Mouse (Mus musculus): Measurements from ENCODE around the gene Plbd1. TPM values are rescaled to one million over a fixed set of nuclear protein-coding genes. Genes with fewer than 3 reads are reported as not detected.

Gene Plbd1
- polyA plus RNA-seq (2017; shearing (Covaris generic)): 1 to 10 TPM; 1.2 to 1.4 TPM

DNA sequence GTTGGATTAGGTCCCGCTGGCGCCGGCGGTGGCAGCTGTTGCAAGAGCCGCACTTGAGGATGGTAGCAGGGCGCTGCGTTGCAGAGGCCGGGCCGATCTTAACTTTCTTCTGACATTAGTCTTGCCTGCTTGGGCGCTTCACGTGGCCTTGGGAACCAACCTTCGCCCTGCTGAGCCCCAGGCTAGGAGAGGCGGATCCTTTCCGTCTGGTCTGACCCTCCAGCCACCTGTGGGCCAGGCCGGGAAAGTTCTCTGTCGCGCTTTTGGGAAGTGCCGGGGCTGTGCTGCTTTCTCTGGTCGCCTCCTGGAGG, at the start of gene Plbd1:
TSS of gene Plbd1 (minus strand) at position 223 of the 311 bp plus-strand sequence.
- no peak for ATAC-seq

DNA sequence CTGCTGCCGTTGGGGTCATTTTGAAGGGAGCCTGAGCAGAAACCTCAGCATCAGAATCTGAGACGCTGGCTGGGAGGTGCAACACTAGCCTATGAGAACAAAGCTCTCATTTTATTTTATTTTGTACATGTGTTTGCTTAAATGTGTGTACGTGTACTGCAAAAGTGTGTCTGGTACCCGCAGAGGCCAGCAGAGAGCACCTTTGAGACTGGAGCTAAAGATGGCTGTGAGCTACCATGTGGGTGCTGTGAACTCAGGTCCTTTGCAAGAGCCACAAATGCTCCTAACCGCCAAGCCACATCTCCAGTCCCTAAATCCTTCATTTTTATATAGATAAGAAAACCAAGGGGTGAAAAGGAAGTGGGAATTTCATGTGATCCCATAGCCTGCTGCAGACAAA, 48.7 kb upstream of the Plbd1 start:
- no peak for ATAC-seq

DNA sequence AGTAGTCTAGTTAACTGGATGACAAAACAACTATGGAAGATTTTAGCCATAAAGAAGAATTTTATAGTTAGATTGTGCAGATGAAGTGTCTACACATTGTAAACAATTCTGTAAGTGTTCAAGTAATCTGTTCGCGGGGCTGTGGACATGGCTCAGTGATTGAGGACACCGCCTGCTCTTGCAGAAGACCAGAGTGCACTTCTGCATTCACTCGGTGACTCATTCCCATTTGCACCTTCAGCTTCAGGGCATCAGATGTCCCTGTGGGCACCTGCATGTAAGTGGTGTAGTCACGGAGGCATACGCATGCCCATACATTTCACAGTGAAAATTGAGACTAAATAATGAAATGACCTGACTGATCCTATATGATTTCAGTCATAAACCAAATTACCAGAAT, 46.9 kb upstream of the Plbd1 start:
- ATAC-seq: no peak

DNA sequence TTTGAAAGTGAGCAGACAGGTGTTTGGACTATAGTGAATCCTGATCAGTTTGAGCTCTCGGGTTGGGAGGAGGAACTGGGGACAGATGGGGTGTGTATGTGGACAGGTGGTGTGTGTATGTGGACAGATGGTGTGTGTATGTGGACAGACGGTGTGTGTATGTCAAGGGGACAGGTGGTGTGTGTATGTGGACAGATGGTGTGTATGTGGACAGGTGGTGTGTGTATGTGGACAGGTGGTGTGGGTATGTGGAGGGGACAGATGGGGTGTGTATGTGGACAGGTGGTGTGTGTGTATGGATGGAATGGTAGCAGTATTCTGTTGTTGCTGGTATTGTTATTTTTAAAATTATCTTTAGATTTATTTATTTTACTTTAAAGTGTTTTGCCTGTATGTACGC, 40.1 kb upstream of the Plbd1 start:
- ATAC-seq: no peak

DNA sequence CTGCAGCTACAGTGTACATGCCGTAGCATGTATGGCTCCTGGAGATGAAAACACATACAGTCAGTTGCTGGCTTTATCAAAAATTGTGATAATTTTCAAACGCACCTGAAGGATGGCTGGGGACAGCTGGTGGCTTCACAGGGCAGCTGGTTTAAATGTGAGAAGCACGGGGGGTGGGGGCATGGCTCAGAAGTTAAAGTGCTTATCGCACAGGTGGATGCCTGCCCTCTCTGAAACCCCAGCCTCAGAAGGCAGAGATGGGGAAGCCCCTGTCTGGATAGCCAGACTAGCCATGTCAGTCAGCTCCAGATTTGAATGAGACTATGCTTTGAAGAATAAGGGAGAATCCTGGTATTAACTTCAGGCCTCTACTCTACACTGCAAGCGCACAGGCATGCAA, 39.5 kb upstream of the Plbd1 start:
- no peak for ATAC-seq

DNA sequence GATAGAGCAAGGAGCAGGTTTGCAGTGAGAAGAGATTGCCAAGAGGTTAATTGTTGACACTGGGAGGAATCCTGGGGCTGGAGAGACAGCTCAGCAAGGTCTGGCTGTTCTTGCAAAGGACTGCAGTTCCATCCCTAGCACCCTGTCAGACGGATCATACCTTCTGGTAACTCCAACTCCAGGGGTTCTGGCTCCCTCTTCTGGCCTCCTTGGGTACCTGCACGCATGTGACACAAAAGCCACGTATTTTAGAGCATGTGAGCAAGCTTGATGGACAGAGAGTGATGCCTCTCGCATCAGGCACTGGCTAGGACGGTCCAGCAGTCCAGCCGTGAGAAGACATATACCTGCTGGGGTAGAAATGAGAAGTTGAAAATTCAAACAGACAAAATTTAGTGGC, 29.6 kb upstream of the Plbd1 start:
- ATAC-seq: no peak

DNA sequence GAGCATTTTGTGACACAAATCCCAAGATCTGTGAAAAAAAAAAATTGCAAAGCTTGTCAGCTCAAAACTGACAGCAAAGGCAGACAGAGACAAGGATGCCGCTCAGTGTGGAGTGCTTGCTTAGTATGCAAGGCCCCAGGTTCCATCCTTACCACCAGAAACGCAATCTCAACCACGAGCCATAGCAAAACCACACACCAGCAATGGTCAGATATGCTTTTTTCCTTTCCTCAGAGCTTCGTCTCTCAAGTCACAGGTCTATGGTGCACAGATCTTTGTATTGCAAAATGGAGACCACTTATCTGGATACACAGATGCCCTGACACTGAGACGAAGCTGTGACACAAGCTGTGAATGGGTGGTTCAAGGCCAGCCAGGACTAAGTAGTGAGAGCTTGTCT, 28.8 kb upstream of the Plbd1 start:
- ATAC-seq: peak; percentile 16

DNA sequence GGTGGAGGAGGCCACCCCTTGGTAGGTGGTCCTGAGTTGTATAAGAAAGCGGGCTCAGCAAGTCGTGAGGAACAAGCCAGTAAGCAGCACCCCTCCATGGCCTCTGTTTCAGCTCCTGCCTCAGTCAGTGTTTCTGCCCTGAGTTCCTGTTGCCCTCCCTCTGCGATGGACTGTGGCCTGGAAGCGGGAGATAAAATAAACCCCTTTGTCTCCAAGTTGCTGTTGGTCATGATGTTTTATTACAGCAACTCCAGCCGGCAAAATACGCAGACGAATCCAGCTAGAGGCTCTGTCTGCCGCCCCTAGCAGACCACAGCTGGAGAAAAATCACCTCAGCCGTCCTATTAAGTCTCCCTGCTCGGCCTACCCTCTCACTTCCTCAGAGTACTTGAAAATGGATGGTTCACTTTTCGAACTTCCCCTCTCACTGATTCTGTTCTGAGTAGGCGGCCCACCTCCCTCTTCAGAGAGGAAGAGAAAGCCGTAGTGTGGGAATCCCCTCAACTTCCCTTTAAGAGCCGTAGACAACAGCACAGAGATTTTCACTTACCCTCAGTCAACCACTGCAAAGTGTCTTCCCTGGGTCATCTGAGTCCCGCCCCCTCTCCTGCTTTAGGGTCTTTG, 28.2 kb upstream of the Plbd1 start:
- ATAC-seq: peak; percentile 98

DNA sequence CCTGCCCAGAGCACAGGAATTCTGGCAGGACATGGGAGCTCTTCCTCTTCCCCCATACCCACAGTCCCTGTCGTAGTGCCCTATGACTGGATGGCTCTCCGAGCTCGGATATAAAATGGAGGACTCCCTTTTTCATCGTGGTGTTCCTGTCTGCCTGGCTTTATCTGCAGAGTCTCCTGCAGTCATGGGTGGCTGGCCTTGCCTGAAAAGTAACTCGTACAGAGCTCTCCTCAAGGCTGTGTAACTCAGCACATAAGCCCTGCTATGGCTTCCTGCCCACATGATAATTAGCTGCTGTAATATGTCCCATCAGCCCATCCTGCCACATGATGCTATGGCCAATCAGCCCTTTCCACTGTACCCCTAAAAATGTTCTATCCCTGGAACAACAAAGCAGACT, 23.7 kb upstream of the Plbd1 start:
- no peak for ATAC-seq

DNA sequence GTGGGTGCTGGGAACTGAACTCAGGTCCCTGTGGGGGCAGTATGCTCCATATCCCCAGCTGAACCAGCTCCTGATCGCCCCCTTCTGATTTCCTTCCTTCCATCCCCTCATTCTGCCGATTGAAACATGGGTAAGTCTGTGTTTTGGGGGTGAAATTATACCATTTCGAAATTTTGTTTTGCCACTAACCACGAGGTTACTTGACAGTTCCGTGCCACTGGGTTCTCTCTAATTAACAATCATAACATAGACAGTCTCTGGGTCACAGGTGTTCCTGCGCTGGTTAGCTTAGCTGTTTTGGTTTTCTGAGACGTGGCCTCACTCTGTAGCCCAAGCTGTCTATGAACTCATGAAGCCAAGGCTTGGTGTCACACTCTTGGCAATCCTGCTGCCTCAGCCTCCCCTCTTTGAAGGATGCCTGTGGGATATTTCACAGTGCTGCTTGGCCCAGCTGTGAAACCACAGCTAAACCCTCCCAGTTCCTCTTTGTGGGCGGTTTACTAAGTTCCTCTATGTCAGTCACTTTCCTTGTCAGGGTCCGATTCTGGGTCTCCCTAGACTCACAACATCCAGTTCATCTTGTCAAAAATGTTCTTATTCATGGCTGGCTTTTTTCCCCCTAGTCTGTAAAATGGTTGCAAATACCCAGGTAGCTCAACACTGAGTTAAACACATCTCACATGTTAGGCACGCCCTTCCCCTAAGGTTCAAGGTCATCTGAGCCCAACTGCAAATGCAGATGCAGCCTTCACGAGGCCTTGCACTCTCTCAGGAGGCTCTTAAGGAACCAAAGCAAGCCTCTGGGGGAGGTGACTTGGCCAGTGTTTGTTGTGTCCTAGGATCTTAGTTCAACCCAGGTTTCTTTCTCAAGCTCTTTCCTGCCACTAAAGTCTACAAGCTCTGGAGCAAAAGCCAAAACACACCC, 21.9 kb upstream of the Plbd1 start:
- ATAC-seq: no peak

DNA sequence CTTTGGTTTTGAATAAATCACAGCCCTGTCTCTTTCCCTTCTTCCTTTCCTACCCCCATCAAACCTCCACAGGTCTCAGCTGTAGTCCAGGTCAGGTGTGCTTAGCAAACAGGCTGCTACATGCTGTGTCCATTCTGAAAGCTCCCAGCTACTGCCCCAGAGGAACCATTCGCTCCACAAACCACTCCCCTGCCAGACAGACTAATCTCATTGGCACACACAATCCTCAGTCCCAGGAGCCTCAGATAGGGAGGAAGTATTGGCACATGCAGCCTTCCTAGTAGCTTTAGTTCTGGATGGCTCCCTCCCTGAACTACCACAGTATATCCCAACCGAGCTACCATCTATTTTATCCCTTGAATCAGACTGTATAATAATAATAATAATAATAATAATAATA, 17.7 kb upstream of the Plbd1 start:
- no peak for ATAC-seq

DNA sequence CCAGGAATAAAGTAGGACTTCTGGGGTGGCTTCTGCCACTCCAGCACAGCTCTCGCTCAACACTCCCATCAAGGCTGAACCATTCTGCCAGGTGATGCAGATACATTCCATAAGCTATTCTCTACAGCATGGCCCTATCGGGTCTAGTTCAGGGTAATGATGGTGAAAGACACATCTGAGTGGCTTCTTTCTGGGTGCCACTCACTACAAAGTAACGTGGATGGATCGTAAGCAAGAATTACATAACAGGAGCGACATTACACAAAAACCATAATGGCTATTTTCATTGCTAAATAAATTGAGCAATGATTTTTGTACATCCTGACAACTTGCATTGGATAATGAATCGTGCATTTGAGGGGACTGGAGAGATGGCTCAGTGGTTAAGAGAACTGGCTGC, 13.2 kb upstream of the Plbd1 start:
- ATAC-seq: no peak

DNA sequence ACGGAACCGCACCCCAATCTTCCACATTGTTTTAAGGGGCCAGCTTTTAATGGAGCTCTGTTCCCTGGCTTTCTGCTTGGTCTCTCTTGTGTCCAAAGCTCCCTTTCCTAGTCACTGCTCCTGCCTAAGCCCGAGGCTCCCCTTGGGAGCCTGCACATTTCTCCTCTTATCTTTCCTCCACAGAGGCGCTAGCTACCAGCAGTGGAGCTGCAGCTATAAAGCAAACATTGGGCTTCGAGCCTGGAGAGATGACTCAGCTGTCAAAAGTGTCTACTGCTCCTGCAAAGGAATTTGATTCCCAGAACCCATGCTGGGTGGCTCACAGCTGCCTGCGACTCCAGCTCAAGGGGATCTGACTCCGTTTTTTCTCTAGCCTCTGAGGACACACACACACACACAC, 10.7 kb upstream of the Plbd1 start:
- ATAC-seq: no peak

DNA sequence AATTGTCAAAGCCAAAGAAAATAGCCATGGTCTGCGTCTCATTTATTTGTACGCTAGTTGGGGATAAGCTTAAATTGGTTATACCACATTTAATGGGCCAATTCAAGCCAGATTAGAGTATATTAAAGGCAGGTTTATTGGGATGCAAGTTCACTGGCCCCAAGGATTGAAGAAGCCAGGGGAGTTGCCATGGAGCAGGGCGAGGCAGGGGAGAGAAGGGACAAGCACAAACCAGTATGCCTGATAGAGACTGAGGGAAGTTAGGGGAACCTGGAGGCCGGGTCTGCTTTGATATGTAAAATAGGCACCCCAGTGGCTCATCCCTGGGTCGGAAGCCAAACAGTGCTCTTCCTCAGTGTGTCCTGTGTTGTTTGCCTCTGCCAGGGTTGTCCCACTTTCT, 7.5 kb upstream of the Plbd1 start:
- ATAC-seq: no peak

DNA sequence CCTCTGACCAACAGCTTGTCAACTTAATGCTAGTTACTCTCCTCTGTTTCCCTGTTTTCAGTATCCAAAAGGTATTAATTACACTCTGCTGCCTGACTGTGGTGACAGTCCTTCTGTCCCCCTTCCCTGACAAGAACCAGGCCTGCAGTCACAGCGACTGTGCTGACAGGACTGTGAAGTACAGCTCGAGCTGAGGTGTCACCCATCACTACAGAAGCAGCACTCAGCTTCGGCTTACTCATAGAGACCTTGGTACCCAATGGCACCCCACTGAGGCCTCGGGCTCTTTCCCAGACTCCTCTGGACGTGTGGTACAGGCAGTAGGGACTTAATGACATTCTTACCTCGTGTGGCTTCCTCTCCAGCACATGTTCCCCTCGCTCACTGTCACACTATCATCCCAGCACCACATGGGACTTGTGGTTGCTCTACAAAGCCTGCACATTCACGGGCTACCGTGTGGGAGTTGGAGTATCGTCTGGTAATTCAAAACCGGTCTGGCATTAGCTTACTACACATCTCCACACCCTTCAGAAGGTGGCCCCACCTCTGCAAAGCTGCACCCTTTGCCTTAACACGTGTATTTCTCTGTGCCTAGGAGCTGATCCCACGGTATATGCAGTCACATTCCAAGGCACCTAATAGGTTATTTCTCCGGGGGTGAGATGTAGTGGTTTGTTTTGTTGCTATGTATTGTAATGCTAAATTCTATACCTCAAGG, 6.7 kb upstream of the Plbd1 start:
- ATAC-seq: no peak

DNA sequence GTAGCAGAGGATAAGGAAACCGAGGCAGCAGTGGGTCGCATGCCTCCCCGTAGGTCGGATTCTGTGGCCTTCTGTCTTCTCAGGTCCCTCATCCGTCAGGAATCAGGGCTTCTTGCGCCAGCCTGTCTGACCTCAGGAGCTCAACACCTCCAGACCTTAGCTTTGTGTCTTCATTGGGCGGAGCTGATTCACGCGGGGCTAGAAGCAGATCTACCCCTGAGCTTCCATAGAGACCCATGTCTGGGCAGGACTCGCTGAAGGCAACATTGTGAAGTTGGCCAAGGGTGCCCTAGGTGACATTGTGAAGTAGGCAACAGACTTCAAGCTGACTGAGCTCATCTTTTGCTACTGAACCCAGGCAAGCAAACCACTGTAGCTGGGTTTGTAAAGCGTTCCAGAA, 335 bp upstream of the Plbd1 start:
- ATAC-seq: no peak

DNA sequence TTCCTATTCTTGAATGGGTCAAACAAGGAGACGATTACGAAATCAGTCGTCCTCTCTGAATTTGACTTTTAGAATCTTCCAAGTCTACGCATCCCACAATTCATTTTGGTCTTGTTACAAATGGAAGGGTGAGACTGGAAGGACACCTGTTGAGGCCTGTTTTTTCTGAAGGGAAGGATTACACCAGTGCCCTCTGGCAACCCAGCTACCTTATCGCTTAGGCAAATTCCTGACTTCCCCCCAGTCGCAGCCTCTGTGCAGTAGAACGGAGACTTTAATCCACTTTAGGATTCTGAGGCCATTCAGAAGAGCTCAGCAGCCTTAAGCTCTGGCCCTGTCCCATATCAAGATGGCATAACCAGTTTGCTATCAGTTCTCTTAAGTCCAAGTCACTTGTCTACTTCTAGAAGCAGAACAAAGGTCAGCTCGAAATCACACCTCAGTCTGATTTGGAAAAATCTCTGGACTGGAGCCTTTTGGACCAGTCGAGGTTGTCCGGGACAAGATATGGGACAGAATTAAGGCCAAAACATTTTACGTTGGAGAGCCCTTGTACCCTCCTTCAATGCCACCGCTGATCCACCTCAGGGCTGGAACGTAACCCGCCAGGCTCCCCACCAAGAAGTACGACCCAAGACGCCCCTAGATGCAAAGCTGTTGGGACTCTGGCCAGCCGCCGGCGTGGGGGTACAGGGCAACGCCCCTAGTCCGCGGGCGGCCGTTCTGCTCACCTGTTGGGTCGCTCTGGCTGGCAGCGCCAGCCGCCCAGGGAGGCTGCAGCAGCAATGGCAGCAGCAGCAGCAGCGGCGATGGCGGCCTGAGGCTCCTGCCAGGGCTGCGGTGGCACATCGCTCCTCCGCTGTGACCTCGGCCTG, 660 bp downstream of the Plbd1 start:
- no peak for ATAC-seq

DNA sequence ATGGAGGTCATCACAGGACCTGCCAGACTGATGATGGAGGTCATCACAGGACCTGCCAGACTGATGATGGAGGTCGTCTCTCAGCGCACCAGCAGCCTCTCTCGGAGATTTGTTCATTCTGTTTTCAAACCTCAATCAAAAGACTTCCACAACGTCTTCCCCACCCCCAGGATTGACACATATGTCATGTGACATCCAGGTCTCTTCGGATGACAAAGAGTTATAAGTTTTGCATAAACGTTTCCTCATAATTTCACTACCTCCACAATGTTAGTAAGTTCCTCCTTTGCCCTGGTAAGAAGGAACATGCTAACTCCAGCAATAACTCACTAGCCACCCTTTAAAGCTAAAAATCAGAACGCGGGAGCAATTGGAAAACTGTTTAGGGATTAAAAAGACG, 2.5 kb downstream of the Plbd1 start:
- no peak for ATAC-seq

DNA sequence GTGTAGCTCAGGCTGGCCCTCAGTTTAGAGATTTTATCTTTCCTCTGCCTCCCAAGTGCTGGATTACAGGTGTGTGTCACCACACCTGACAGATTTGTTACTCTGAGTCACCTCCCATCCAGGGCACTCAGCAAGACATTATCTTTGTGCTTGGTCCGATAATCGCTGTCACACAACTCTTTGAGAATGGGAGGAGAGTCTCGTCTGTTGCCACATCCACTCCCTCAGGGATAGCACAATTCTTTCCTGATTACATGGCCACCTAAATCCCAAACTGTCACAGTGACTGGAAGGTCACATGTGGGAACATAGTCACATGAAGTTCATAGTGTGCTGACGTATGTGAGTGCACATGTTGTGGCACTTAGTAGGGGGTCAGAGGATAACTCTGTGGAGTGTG, 3.4 kb downstream of the Plbd1 start:
- no peak for ATAC-seq

DNA sequence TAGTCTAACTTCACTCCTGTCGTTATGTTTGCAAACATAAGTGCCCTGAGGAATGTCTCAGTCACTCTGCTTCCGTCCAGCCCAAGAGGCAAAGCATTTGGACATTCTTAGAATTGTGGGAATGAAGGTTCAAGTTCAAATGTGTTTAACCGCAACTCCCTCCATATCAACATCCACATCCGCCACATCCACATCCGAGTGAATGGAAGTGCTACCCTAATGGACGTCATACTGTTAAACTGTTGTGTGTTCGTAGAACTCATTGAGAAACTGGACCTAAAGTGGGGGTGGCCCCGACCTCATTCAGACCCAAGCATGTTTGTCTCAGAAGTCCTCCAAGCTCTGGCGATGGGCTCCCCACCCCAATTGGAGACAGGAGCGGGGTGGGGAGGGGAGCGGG, 5.9 kb downstream of the Plbd1 start:
- no peak for ATAC-seq

DNA sequence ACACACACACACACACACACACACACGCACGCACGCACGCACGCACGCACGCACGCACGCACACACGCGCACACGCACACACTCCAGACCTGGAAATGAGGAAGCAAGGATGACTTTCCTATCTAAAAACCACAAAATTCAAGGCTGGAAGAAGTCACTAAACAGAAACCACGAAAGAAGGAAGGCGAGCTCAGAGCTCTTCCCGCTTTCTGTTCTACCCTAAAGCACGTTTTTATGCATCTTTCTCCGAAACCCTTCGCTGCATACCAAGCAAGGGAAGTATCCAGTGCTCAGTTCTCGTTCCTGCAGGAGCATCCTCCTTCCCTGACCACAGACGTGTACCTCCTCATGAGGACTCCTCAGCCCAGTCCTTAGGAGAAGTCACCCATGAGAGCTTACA, 7.3 kb downstream of the Plbd1 start:
- no peak for ATAC-seq

DNA sequence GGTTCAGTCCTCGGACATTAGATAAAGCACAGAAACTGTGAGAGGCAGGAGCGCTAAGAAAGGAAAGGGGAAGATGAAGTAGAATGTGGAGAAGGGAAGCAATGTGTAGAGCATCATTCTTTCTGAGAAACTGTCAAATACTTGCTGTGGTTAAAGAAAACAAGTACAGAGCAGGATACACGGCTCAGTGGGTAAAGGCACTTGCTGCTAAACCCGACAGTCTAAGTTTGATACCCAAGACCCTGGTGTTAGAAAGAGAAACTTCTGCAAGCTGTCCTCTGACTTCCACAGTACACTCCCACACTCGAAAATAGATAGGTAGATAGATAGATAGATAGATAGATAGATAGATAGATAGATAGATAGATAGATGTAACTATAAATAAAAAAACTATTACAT, 8.4 kb downstream of the Plbd1 start:
- ATAC-seq: no peak

DNA sequence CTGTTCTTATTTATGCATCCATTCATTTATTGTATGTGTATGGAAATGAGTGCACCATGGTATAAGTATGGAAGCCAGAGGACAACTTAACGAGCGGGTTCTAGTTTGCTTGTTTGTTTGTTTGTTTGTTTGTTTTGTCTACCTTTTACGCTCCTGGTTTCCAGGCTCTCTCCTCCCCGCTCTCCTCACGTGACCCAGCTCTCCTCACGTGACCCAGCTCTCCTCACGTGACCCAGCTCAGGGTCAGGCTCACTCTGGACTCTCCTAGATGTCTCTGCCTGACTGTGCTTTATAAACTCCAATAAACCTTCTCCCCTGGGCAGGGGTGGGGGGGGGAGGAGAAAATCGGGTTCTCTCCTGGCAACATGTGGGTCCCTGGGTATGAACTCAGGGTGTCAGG, 11.1 kb downstream of the Plbd1 start:
- no peak for ATAC-seq

Data from CD4-positive, CD25-positive, alpha-beta regulatory T cell, adult 4 months (primary cell).